Mouse (Mus musculus) forebrain, embryonic 11.5 days (tissue): ENCODE data around the gene Tmem131. TPM values are rescaled to one million over a fixed set of nuclear protein-coding genes. Genes with fewer than 3 reads are reported as not detected.

Experiments used
- polyA plus RNA-seq: library from polyadenylated mRNA; unstranded; fragments of >200 nt; fragmentation: Nextera tagmentation; extraction: Ambion mirVana; gene quantifications from 2 replicates; pipeline ENCODE4 v1.2.1, GENCODE M21; 2014

Tmem131 gene
- polyA plus RNA-seq, 1 experiment from 2014 or later: 23.3 TPM

Other genes with a start within 250 kb of the Tmem131 start
- gene 4933424G06Rik, start 233.5 kb downstream of the Tmem131 start, polyA plus RNA-seq: 0.17 TPM in 1 of 2 replicates, not detected in the other
- gene Actr1b, start 229.2 kb downstream of the Tmem131 start, polyA plus RNA-seq: 104 and 113 TPM in 2 replicates
- gene Zap70, start 181.9 kb downstream of the Tmem131 start, polyA plus RNA-seq: 0.37 and 0.44 TPM in 2 replicates
- gene Vwa3b, start 82.9 kb upstream of the Tmem131 start, polyA plus RNA-seq: 0.28 TPM in 1 of 2 replicates, not detected in the other